Mouse (Mus musculus): Measurements from ENCODE around the gene Carmil3. TPM values are rescaled to one million over a fixed set of nuclear protein-coding genes. Genes with fewer than 3 reads are reported as not detected.

Gene Carmil3
- polyA plus RNA-seq, 1 experiment from 2014 or later: 1.6 TPM

DNA sequence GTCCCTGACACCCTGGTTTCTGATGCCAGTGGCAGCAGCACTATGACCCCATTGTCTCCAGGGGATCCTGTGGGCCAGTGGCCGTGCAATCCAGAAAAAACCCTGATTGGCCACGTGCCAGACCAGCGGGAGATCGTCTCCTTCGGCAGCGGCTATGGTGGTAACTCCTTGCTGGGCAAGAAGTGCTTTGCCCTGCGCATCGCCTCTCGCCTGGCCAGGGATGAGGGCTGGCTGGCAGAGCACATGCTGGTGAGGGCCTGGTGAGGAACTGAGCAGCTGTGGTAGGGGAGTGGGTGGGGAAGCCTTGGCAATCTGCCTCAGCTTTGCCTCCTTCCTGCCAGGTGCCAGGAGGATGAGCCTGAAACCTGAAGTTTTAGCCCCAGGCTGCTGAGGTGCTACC is 53.9 kb downstream of the Carmil3 start:
- H3K4me1 ChIP-seq (ENCODE audit: control insufficient read depth in 2 of 2, insufficient read depth in 2 of 2, low read length in 2 of 2): peaks cover 7 to 14% of the 10 kb centered on the region in 2 experiments; a peak in 3 of 4 replicates
- no peak overlapping the region for H3K4me3 ChIP-seq (ENCODE audit: control insufficient read depth in 1 of 2, insufficient read depth in 1 of 2, low read depth in 1 of 2, low read length in 2 of 2)
- WGBS: 75% methylated on average over 9 of the region's 9 CpGs
- no peak overlapping the region for H3K9ac ChIP-seq (ENCODE audit: low read length)
- H3K4me2 ChIP-seq (ENCODE audit: low read length): no peak overlapping the region
- H3K27ac ChIP-seq (replicated peaks in 1 of 2; ENCODE audit: control insufficient read depth in 1 of 2, insufficient read depth in 1 of 2, low read depth in 2 of 2, low read length in 2 of 2): no peak overlapping the region
- no peaks in the 10 kb centered on the region for H3K9me3 ChIP-seq (ENCODE audit: control insufficient read depth, low read length)
- ATAC-seq (ENCODE audit: insufficient number of reproducible peaks, insufficient read depth, low FRiP score, low read depth): no peak
- H3K27me3 ChIP-seq (ENCODE audit: control insufficient read depth, insufficient read depth, low read length): no peaks in the 10 kb centered on the region
- peaks cover 68% of the 10 kb centered on the region for H3K36me3 ChIP-seq (ENCODE audit: control insufficient read depth, insufficient read depth, low read length)

DNA sequence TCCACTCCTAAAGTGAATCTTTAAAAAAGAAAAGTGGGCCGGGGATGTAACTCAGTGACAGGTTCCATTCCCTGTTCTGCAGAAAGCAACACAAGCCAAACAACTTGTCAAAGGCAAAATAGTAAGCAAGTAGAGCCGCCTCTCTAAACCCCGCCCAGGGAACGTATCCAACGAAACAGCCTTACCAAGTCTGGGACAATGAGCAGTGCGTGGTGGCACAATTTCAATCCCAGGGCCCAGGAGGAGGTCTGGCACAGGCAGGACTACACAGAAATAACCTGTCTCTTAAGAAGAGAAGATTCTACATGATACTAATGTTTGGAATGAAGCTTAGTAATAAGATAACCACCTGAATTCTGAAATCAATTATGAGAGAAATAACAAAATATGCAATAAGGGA is 59.7 kb downstream of the Carmil3 start:
- H3K27ac ChIP-seq (replicated peaks in 1 of 2; ENCODE audit: control insufficient read depth in 1 of 2, insufficient read depth in 1 of 2, low read depth in 2 of 2, low read length in 2 of 2): no peak overlapping the region
- no peaks in the 10 kb centered on the region for H3K4me1 ChIP-seq (ENCODE audit: control insufficient read depth in 2 of 2, insufficient read depth in 2 of 2, low read length in 2 of 2)
- H3K36me3 ChIP-seq (ENCODE audit: control insufficient read depth, insufficient read depth, low read length): peaks cover 54% of the 10 kb centered on the region
- no peaks in the 10 kb centered on the region for H3K9me3 ChIP-seq (ENCODE audit: control insufficient read depth, low read length)
- H3K27me3 ChIP-seq (ENCODE audit: control insufficient read depth, insufficient read depth, low read length): no peaks in the 10 kb centered on the region
- no peak overlapping the region for H3K4me2 ChIP-seq (ENCODE audit: low read length)
- 88% methylated on average over 6 of the region's 6 CpGs for WGBS
- no peak for ATAC-seq (ENCODE audit: insufficient number of reproducible peaks, insufficient read depth, low FRiP score, low read depth)
- no peak overlapping the region for H3K4me3 ChIP-seq (ENCODE audit: control insufficient read depth in 1 of 2, insufficient read depth in 1 of 2, low read depth in 1 of 2, low read length in 2 of 2)
- no peak overlapping the region for H3K9ac ChIP-seq (ENCODE audit: low read length)

DNA sequence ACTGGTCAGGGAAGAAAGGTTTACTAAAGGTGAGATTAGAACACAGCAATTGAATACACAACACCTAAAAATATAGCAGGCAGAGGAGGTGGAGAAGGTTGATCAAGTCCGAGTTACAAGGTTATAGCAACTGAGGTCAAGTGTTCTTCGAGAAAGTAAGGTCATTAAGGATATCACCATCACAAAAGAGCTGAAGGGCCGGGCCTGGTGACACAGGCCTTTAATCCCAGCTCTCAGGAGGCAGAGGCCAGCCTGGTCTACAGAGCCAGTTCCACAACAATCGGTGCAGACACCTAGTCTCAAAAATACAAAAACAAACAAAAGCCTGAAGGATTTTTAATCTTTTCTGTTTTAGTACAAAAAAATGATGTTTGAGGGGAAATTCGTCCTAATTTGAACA is 60.9 kb downstream of the Carmil3 start:
- Histone ChIP-seq H3K4me1 (ENCODE audit: control insufficient read depth in 2 of 2, insufficient read depth in 2 of 2, low read length in 2 of 2) (no peaks in the 10 kb centered on the region), H3K27ac (replicated peaks in 1 of 2; ENCODE audit: control insufficient read depth in 1 of 2, insufficient read depth in 1 of 2, low read depth in 2 of 2, low read length in 2 of 2) (no peak overlapping the region), H3K4me2 (ENCODE audit: low read length) (no peak overlapping the region), H3K27me3 (ENCODE audit: control insufficient read depth, insufficient read depth, low read length) (no peaks in the 10 kb centered on the region), H3K9me3 (ENCODE audit: control insufficient read depth, low read length) (no peaks in the 10 kb centered on the region), H3K9ac (ENCODE audit: low read length) (no peak overlapping the region), H3K4me3 (ENCODE audit: control insufficient read depth in 1 of 2, insufficient read depth in 1 of 2, low read depth in 1 of 2, low read length in 2 of 2) (no peak overlapping the region), H3K36me3 (ENCODE audit: control insufficient read depth, insufficient read depth, low read length) (peaks cover 42% of the 10 kb centered on the region)
- no peak for ATAC-seq (ENCODE audit: insufficient number of reproducible peaks, insufficient read depth, low FRiP score, low read depth)
- 70% methylated on average over 5 of the region's 5 CpGs for WGBS

DNA sequence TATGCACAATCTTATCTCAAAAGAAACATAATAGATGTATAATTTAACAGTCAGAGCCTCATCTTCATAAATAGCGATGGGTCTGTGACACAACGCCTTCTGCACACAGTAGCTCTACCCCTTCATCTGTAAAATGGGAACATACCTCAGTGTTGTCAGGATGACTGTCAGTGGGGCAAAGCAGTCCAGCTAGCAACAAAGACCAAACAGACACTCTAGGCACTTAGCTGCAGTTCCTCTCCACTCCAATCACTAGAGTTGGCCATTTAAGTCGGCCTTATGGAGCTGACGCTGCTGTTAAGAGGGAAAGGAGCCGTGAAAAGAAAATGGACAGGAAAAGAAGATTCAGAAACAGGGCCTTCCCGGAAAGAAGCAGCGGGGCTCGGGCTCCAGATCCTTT is 61.3 kb downstream of the Carmil3 start:
- Histone ChIP-seq H3K4me3 (ENCODE audit: control insufficient read depth in 1 of 2, insufficient read depth in 1 of 2, low read depth in 1 of 2, low read length in 2 of 2) (no peak overlapping the region), H3K4me2 (ENCODE audit: low read length) (no peak overlapping the region), H3K4me1 (ENCODE audit: control insufficient read depth in 2 of 2, insufficient read depth in 2 of 2, low read length in 2 of 2) (no peaks in the 10 kb centered on the region), H3K27ac (replicated peaks in 1 of 2; ENCODE audit: control insufficient read depth in 1 of 2, insufficient read depth in 1 of 2, low read depth in 2 of 2, low read length in 2 of 2) (no peak overlapping the region), H3K27me3 (ENCODE audit: control insufficient read depth, insufficient read depth, low read length) (no peaks in the 10 kb centered on the region), H3K9ac (ENCODE audit: low read length) (no peak overlapping the region), H3K9me3 (ENCODE audit: control insufficient read depth, low read length) (no peaks in the 10 kb centered on the region), H3K36me3 (ENCODE audit: control insufficient read depth, insufficient read depth, low read length) (peaks cover 38% of the 10 kb centered on the region)
- 86% methylated on average over 8 of the region's 8 CpGs for WGBS
- no peak for ATAC-seq (ENCODE audit: insufficient number of reproducible peaks, insufficient read depth, low FRiP score, low read depth)

DNA sequence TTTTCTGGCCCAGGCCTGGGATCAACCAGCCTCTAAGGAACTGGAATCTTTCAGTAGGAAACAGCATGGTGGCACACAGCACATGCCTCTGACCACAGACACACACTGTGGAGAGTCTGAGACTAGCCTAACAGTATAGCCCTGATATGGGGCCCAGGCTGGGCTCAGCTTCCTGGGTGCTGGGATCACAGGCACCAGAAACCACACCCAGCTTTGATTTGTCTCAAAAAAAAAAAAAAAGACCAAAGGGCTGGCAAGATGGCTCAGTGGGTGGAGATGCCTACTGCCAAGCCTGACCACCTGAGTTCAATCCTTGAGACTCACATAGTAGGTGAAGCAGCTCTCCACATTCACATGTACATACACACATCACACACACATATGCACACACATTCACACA is 64.2 kb downstream of the Carmil3 start:
- H3K4me1 ChIP-seq (ENCODE audit: control insufficient read depth in 2 of 2, insufficient read depth in 2 of 2, low read length in 2 of 2): peaks cover 0 to 4% of the 10 kb centered on the region in 2 experiments; a peak in 2 of 4 replicates
- no peak overlapping the region for H3K9ac ChIP-seq (ENCODE audit: low read length)
- no peaks in the 10 kb centered on the region for H3K9me3 ChIP-seq (ENCODE audit: control insufficient read depth, low read length)
- H3K4me3 ChIP-seq (ENCODE audit: control insufficient read depth in 1 of 2, insufficient read depth in 1 of 2, low read depth in 1 of 2, low read length in 2 of 2): no peak overlapping the region
- no peak overlapping the region for H3K27ac ChIP-seq (replicated peaks in 1 of 2; ENCODE audit: control insufficient read depth in 1 of 2, insufficient read depth in 1 of 2, low read depth in 2 of 2, low read length in 2 of 2)
- no peak overlapping the region for H3K4me2 ChIP-seq (ENCODE audit: low read length)
- H3K27me3 ChIP-seq (ENCODE audit: control insufficient read depth, insufficient read depth, low read length): no peaks in the 10 kb centered on the region
- no peak for ATAC-seq (ENCODE audit: insufficient number of reproducible peaks, insufficient read depth, low FRiP score, low read depth)
- peaks cover 10% of the 10 kb centered on the region for H3K36me3 ChIP-seq (ENCODE audit: control insufficient read depth, insufficient read depth, low read length)

DNA sequence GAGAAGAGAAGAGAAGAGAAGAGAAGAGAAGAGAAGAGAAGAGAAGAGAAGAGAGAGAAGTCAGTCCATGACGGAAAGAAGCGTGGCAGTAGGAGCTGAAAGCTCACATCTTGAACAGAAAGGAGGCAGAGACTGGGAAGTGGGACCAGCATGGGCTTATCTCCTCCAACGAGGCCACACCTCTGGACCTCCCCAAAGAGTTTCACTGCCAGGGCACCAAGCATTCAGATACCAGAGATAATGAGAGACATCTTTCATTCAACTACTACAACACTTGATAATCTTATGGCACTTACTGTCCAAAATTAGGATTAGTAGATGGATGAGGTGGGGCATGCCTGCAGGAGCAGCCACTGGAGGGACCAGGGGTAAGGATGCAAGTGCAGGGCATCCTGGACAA is 65.3 kb downstream of the Carmil3 start:
- no peaks in the 10 kb centered on the region for H3K36me3 ChIP-seq (ENCODE audit: control insufficient read depth, insufficient read depth, low read length)
- no peak overlapping the region for H3K4me3 ChIP-seq (ENCODE audit: control insufficient read depth in 1 of 2, insufficient read depth in 1 of 2, low read depth in 1 of 2, low read length in 2 of 2)
- H3K4me1 ChIP-seq (ENCODE audit: control insufficient read depth in 2 of 2, insufficient read depth in 2 of 2, low read length in 2 of 2): peaks cover 0 to 4% of the 10 kb centered on the region in 2 experiments; a peak in 2 of 4 replicates
- H3K27me3 ChIP-seq (ENCODE audit: control insufficient read depth, insufficient read depth, low read length): no peaks in the 10 kb centered on the region
- no peak for ATAC-seq (ENCODE audit: insufficient number of reproducible peaks, insufficient read depth, low FRiP score, low read depth)
- H3K4me2 ChIP-seq (ENCODE audit: low read length): no peak overlapping the region
- no peak overlapping the region for H3K9ac ChIP-seq (ENCODE audit: low read length)
- H3K9me3 ChIP-seq (ENCODE audit: control insufficient read depth, low read length): no peaks in the 10 kb centered on the region
- no peak overlapping the region for H3K27ac ChIP-seq (replicated peaks in 1 of 2; ENCODE audit: control insufficient read depth in 1 of 2, insufficient read depth in 1 of 2, low read depth in 2 of 2, low read length in 2 of 2)
- WGBS: 56% methylated on average over 3 of the region's 3 CpGs

DNA sequence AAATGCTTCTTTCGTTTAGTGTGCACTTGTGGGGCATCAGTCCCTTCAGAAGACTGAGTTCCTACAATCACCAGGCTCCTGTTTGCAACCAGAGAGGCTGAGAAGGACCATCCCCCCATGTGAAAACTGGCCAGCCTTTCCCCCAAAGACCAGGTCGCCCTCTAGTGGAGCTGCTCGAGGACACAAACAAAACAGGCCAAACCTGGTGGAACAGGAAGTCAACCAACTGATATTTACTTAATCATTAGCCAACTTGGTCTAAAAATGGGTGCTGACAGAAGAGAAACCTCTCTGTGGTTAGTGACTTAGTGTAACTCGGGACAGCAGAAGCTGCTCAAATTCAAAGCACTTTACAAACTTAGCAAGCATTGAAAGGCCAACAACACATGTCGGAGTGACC is 66.6 kb downstream of the Carmil3 start:
- WGBS: 25% methylated on average over 5 of the region's 5 CpGs
- H3K27ac ChIP-seq (replicated peaks in 1 of 2; ENCODE audit: control insufficient read depth in 1 of 2, insufficient read depth in 1 of 2, low read depth in 2 of 2, low read length in 2 of 2): no peak overlapping the region
- no peak for ATAC-seq (ENCODE audit: insufficient number of reproducible peaks, insufficient read depth, low FRiP score, low read depth)

DNA sequence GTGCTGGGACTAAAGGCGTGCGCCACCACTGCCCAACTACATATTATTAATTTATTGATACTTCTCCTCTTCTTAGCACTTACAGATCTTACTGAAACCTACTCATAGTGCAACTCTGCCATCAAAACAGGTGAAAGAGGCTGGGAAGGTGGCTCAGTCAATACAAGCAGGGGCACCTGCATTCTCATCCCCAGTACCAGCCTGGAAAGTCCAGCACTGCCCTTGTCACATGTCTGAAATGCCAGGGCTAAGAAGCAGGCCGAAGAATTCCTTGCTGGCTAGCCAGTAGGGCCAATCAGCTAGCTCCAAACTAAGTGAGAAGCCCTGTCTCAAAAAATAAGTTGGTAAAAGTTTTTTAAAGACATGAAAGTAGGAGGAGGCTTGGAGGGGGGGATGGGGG is 67.1 kb downstream of the Carmil3 start:
- ATAC-seq (ENCODE audit: insufficient number of reproducible peaks, insufficient read depth, low FRiP score, low read depth): no peak
- Histone ChIP-seq H3K27me3 (ENCODE audit: control insufficient read depth, insufficient read depth, low read length) (no peaks in the 10 kb centered on the region), H3K36me3 (ENCODE audit: control insufficient read depth, insufficient read depth, low read length) (0 out of 2 replicates have a peak, but pooled peaks cover 3% of the 10 kb centered on the region), H3K9ac (ENCODE audit: low read length) (no peak overlapping the region), H3K4me2 (ENCODE audit: low read length) (no peak overlapping the region), H3K4me3 (ENCODE audit: control insufficient read depth in 1 of 2, insufficient read depth in 1 of 2, low read depth in 1 of 2, low read length in 2 of 2) (no peak overlapping the region), H3K4me1 (ENCODE audit: control insufficient read depth in 2 of 2, insufficient read depth in 2 of 2, low read length in 2 of 2) (peaks cover 7 to 13% of the 10 kb centered on the region in 2 experiments), H3K9me3 (ENCODE audit: control insufficient read depth, low read length) (no peaks in the 10 kb centered on the region), H3K27ac (replicated peaks in 1 of 2; ENCODE audit: control insufficient read depth in 1 of 2, insufficient read depth in 1 of 2, low read depth in 2 of 2, low read length in 2 of 2) (no peak overlapping the region)
- WGBS: 87% methylated on average over 3 of the region's 3 CpGs

More for the DNA sequence above, 66.6 kb downstream of the Carmil3 start:
- Histone ChIP-seq H3K4me3 (ENCODE audit: control insufficient read depth in 1 of 2, insufficient read depth in 1 of 2, low read depth in 1 of 2, low read length in 2 of 2) (no peak overlapping the region), H3K9me3 (ENCODE audit: control insufficient read depth, low read length) (no peaks in the 10 kb centered on the region), H3K4me2 (ENCODE audit: low read length) (no peak overlapping the region), H3K36me3 (ENCODE audit: control insufficient read depth, insufficient read depth, low read length) (no peaks in the 10 kb centered on the region), H3K4me1 (ENCODE audit: control insufficient read depth in 2 of 2, insufficient read depth in 2 of 2, low read length in 2 of 2) (peaks cover 7 to 10% of the 10 kb centered on the region in 2 experiments), H3K9ac (ENCODE audit: low read length) (no peak overlapping the region), H3K27me3 (ENCODE audit: control insufficient read depth, insufficient read depth, low read length) (no peaks in the 10 kb centered on the region)

Data from heart, embryonic 14.5 days (tissue).